Mouse (Mus musculus) CH12.LX (cell line): Measurements from ENCODE around the gene Prdx2. TPM values are rescaled to one million over a fixed set of nuclear protein-coding genes. Genes with fewer than 3 reads are reported as not detected.

Experiments used
- DNase-seq: peaks from one replicate; pipeline ENCODE4 v3.0.0-alpha.2; 2013; ENCODE audit errors: extremely low read depth
- H3K27ac ChIP-seq: 2 replicates; pipeline ENCODE4 v1.5.1; 2012; ENCODE audit warnings: low read depth, mild to moderate bottlenecking, control low read depth, moderate library complexity; ENCODE audit not compliant: insufficient read depth
- H3K27me3 ChIP-seq: replicated peaks from 2 replicates; pipeline ENCODE3; 2012; ENCODE audit warnings: inconsistent platforms
- H3K36me3 ChIP-seq, 2 experiments: replicated peaks in 1 of 2; 2 replicates each; pipeline versions ENCODE3 to v1.6.1; 2012; ENCODE audit warnings: inconsistent platforms in 1 of 2, low read length in 1 of 2, mild to moderate bottlenecking in 1 of 2, mixed read lengths in 1 of 2, moderate library complexity in 1 of 2; ENCODE audit not compliant: control insufficient read depth in 1 of 2, insufficient read depth in 1 of 2
- H3K4me1 ChIP-seq, 2 experiments: 2 replicates each; pipeline ENCODE4 v1.6.1; 2012; ENCODE audit warnings: inconsistent platforms in 1 of 2, moderate library complexity in 1 of 2; ENCODE audit not compliant: insufficient read depth in 2 of 2, control insufficient read depth in 1 of 2
- H3K4me2 ChIP-seq: 2 replicates; pipeline ENCODE4 v1.6.1; 2012; ENCODE audit warnings: low read depth, mild to moderate bottlenecking, control low read depth; ENCODE audit not compliant: poor library complexity, insufficient read depth, severe bottlenecking
- H3K4me3 ChIP-seq, 3 experiments: fragments of 150-350 bp in 1 of 3; sonication (generic) in 1 of 3; replicated peaks in 1 of 3; 2 replicates each; pipeline versions ENCODE3 to v1.5.1; 2011 to 2012; ENCODE audit warnings: low read depth in 2 of 3, low read length in 2 of 3, mild to moderate bottlenecking in 2 of 3, moderate library complexity in 2 of 3, control low read depth in 1 of 3, improper control_type of control experiment in 1 of 3, inconsistent platforms in 1 of 3, mixed read lengths in 1 of 3; ENCODE audit not compliant: poor library complexity in 1 of 3
- H3K79me2 ChIP-seq: replicated peaks from 2 replicates; pipeline ENCODE4 v1.6.1; 2012; ENCODE audit warnings: mild to moderate bottlenecking, moderate library complexity; ENCODE audit not compliant: control insufficient read depth, poor library complexity, insufficient read depth, severe bottlenecking; ENCODE audit errors: extremely low read depth
- H3K9ac ChIP-seq: 2 replicates; pipeline ENCODE4 v1.6.1; 2012; ENCODE audit warnings: low read depth, mild to moderate bottlenecking, control low read depth, moderate library complexity; ENCODE audit not compliant: insufficient read depth
- H3K9me3 ChIP-seq: replicated peaks from 2 replicates; pipeline ENCODE3; 2012; ENCODE audit warnings: low read length, inconsistent platforms, mixed read lengths
- BHLHE40 ChIP-seq: IDR thresholded peaks from 2 replicates; pipeline ENCODE4 v1.6.1; 2011; ENCODE audit warnings: mild to moderate bottlenecking, low read depth, low read length, improper control_type of control experiment
- CHD1 ChIP-seq: IDR thresholded peaks from 2 replicates; pipeline ENCODE4 v1.6.1; 2012; ENCODE audit warnings: low read depth, low read length, improper control_type of control experiment, inconsistent platforms
- CHD2 ChIP-seq: IDR thresholded peaks from 2 replicates; pipeline ENCODE4 v1.6.1; 2011; ENCODE audit warnings: low read length, improper control_type of control experiment
- E2F4 ChIP-seq: IDR thresholded peaks from 2 replicates; pipeline ENCODE4 v1.6.1; 2011; ENCODE audit warnings: low read depth, low read length, improper control_type of control experiment; ENCODE audit not compliant: insufficient replicate concordance
- ELF1 ChIP-seq: IDR thresholded peaks from 2 replicates; pipeline ENCODE4 v1.6.1; 2014; ENCODE audit warnings: low read depth, mild to moderate bottlenecking, inconsistent platforms, low read length, improper control_type of control experiment
- EP300 ChIP-seq: IDR thresholded peaks from 2 replicates; pipeline ENCODE4 v1.6.1; 2011; ENCODE audit warnings: low read length, improper control_type of control experiment
- ETS1 ChIP-seq: conservative IDR thresholded peaks from 2 replicates; pipeline ENCODE4 v1.6.1; 2012; ENCODE audit warnings: low read depth, mild to moderate bottlenecking, inconsistent platforms, low read length, improper control_type of control experiment, moderate library complexity
- HCFC1 ChIP-seq: IDR thresholded peaks from 2 replicates; pipeline ENCODE4 v1.6.1; 2012; ENCODE audit warnings: low read depth, mild to moderate bottlenecking, inconsistent platforms, low read length, improper control_type of control experiment
- IRF4 ChIP-seq: IDR thresholded peaks from 2 replicates; pipeline ENCODE4 v1.6.1; 2014; ENCODE audit warnings: low read depth, mild to moderate bottlenecking, inconsistent platforms, low read length, improper control_type of control experiment
- JUND ChIP-seq: conservative IDR thresholded peaks from 2 replicates; pipeline ENCODE4 v1.6.1; 2011; ENCODE audit warnings: low read depth, low read length, improper control_type of control experiment
- KAT2A ChIP-seq: IDR thresholded peaks from 2 replicates; pipeline ENCODE4 v1.6.1; 2012; ENCODE audit warnings: low read length, improper control_type of control experiment, inconsistent platforms; ENCODE audit not compliant: insufficient replicate concordance
- MAFK ChIP-seq: IDR thresholded peaks from 2 replicates; pipeline ENCODE4 v1.6.1; 2011; ENCODE audit warnings: low read length, improper control_type of control experiment; ENCODE audit not compliant: insufficient replicate concordance
- MAX ChIP-seq: IDR thresholded peaks from 2 replicates; pipeline ENCODE4 v1.6.1; 2011; ENCODE audit warnings: low read length, improper control_type of control experiment
- MAZ ChIP-seq: IDR thresholded peaks from 2 replicates; pipeline ENCODE4 v1.6.1; 2012; ENCODE audit warnings: low read depth, mild to moderate bottlenecking, inconsistent platforms, low read length, improper control_type of control experiment, moderate library complexity
- MEF2A ChIP-seq: IDR thresholded peaks from 2 replicates; pipeline ENCODE4 v1.6.1; 2014; ENCODE audit warnings: low read depth, mild to moderate bottlenecking, inconsistent platforms, low read length, improper control_type of control experiment, borderline replicate concordance
- MXI1 ChIP-seq: IDR thresholded peaks from 2 replicates; pipeline ENCODE4 v1.6.1; 2011; ENCODE audit warnings: mild to moderate bottlenecking, low read depth, low read length, improper control_type of control experiment
- MYC ChIP-seq: IDR thresholded peaks from 2 replicates; pipeline ENCODE4 v1.6.1; 2011; ENCODE audit warnings: low read depth, mild to moderate bottlenecking, improper control_type of control experiment, low read length
- NELFE ChIP-seq: IDR thresholded peaks from 2 replicates; pipeline ENCODE4 v1.6.1; 2011; ENCODE audit warnings: low read depth, low read length, improper control_type of control experiment
- NRF1 ChIP-seq: IDR thresholded peaks from 2 replicates; pipeline ENCODE4 v1.6.1; 2014; ENCODE audit warnings: low read depth, mild to moderate bottlenecking, inconsistent platforms, low read length, improper control_type of control experiment, moderate library complexity
- POLR2A ChIP-seq: IDR thresholded peaks from 2 replicates; pipeline ENCODE4 v1.6.1; 2011; ENCODE audit warnings: low read depth, mild to moderate bottlenecking, improper control_type of control experiment, low read length
- POLR2AphosphoS2 ChIP-seq: IDR thresholded peaks from 2 replicates; pipeline ENCODE4 v1.6.1; 2011; ENCODE audit warnings: low read depth, low read length, improper control_type of control experiment
- RCOR1 ChIP-seq: conservative IDR thresholded peaks from 2 replicates; pipeline ENCODE4 v1.6.1; 2012; ENCODE audit warnings: low read depth, mild to moderate bottlenecking, inconsistent platforms, low read length, improper control_type of control experiment
- SIN3A ChIP-seq: IDR thresholded peaks from 2 replicates; pipeline ENCODE4 v1.6.1; 2012; ENCODE audit warnings: low read length, improper control_type of control experiment, inconsistent platforms
- SMC3 ChIP-seq: IDR thresholded peaks from 2 replicates; pipeline ENCODE4 v1.6.1; 2011; ENCODE audit warnings: low read depth, low read length, improper control_type of control experiment
- TBP ChIP-seq: conservative IDR thresholded peaks from 2 replicates; pipeline ENCODE4 v1.6.1; 2011; ENCODE audit warnings: low read depth, low read length, improper control_type of control experiment
- TCF12 ChIP-seq: IDR thresholded peaks from 2 replicates; pipeline ENCODE4 v1.6.1; 2014; ENCODE audit warnings: low read depth, mild to moderate bottlenecking, inconsistent platforms, low read length, improper control_type of control experiment
- UBTF ChIP-seq: IDR thresholded peaks from 2 replicates; pipeline ENCODE4 v1.6.1; 2012; ENCODE audit warnings: low read depth, mild to moderate bottlenecking, inconsistent platforms, low read length, improper control_type of control experiment, moderate library complexity
- USF1 ChIP-seq: IDR thresholded peaks from 2 replicates; pipeline ENCODE4 v1.6.1; 2014; ENCODE audit warnings: low read depth, mild to moderate bottlenecking, inconsistent platforms, low read length, improper control_type of control experiment
- USF2 ChIP-seq: conservative IDR thresholded peaks from 2 replicates; pipeline ENCODE4 v1.6.1; 2011; ENCODE audit warnings: low read depth, low read length, improper control_type of control experiment
- ZC3H11A ChIP-seq: IDR thresholded peaks from 2 replicates; pipeline ENCODE4 v1.6.1; 2012; ENCODE audit warnings: low read depth, mild to moderate bottlenecking, inconsistent platforms, low read length, improper control_type of control experiment
- ZMIZ1 ChIP-seq: IDR thresholded peaks from 2 replicates; pipeline ENCODE4 v1.6.1; 2012; ENCODE audit warnings: low read depth, mild to moderate bottlenecking, inconsistent platforms, low read length, improper control_type of control experiment
- dilution Hi-C: fragments of 300-500 bp; cut with MboI; formaldehyde crosslinking; loops from 2 replicates; pipeline ENCODE4 v1.14.3; 2020; ENCODE audit warnings: low sequenced_read_pairs; ENCODE audit not compliant: extremely low pct_unique_long_range_greater_than_20kb, extremely low pct_ligation_motif_present
- in situ Hi-C: fragments of 300-500 bp; cut with MboI; formaldehyde crosslinking; loops from 3 replicates; pipeline ENCODE4 v1.14.3; 2019; ENCODE audit warnings: low sequenced_read_pairs, low pct_ligation_motif_present, low pct_unique_long_range_greater_than_20kb, mixed read lengths
- polyA plus RNA-seq: library from polyadenylated mRNA; unstranded; fragments of >175 nt; gene quantifications from 2 replicates; pipeline ENCODE4 v1.2.1, GENCODE M21; 2012; ENCODE audit warnings: low read depth; ENCODE audit not compliant: insufficient read length
- total RNA-seq, 2 experiments: library from RNA; depleted of rRNA; stranded (reverse); fragments of 300-350 nt in 1 of 2; fragments of >200 nt in 1 of 2; gene quantifications; 2 replicates each; pipeline ENCODE4 v1.2.3; 2012 to 2014

The Prdx2 gene
- total and polyA plus RNA-seq, 3 experiments = 158 to 232 (median 218) TPM

DNA sequence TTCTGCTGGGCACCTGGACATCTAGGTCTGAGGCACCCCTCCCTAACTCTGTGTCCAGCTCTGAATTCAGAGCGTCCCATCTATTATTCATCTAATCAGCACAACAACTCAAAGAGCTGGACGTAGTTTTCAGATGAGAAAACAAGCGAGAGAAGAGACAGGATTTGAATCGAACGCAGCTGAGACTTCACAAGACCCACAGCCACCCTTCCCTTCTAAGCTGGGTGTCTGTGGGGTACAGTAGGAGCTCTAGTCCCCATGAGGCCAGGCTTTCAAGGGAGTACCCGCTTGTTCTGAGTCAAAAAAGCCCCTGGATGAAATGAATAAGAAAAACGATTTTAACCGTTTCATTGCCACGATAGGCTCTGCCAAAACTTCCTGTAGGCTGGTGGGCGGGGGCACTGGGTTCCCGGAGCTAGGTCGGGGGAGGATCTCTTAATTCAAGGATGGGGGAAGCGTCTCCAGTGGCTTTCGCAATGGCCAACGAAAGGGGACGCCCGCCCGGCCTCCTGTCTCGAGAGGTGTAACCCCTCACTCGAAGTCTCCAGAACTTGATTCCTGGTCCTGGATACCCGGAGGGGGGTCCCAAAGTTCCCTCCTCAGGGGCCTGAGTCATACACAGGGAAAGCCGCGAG lies 15.8 kb downstream of the Prdx2 start (continued):
- TF ChIP-seq POLR2AphosphoS2 (no peak; the same call in 1 of the 2 replicates), KAT2A (no peak), MEF2A (no peak), SMC3 (no peak), USF2 (no peak), MAZ (peak; percentile 1; the same call in 1 of the 2 replicates), TBP (peak; percentile 71; the same call in 1 of the 2 replicates), USF1 (no peak), UBTF (no peak), JUND (no peak), ZMIZ1 (no peak; the same call in 1 of the 2 replicates), MAX (no peak)

DNA sequence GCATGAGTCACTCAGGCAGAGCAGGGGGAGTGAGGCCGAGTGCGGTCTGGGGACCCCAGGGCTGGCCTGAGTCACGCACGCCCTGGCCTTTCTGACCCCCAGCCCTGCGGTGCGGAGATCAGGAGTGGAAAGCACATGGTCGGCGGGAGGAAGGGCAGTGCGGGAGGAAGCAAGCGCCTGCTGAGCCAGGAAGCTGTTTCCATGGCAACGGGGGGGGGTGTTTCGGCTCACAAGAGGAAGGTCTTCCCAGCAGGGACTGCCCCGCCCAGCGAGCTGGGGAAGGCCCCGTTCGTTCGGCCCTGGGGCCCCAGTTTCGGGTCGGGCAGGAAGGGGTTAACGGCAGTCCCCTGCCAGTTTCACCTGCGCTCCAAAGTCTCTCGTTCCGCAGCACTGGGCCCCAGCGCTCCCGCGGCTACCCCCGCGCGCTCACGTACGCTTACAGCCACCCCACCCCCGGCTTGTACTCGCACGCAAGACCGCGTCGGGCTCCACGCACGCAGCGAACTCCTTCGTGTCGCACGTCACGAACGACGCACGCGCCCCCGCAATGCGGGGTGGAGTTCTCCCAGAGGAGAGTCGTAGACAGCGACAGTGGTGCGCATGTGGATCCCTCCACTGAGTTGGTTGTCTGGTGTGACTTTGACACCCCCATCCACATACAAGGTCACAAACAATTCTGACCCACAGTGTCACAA lies 16.4 kb downstream of the Prdx2 start:
- Histone ChIP-seq H3K4me1 (peaks cover 47 to 66% of the 10 kb centered on the region in 2 experiments), H3K9ac (peak overlapping the region; percentile 89), H3K9me3 (no peaks in the 10 kb centered on the region), H3K27ac (peak overlapping the region; percentile 94), H3K27me3 (no peaks in the 10 kb centered on the region), H3K4me3 (peak overlapping the region; percentile 44 to 64 (median 56)), H3K36me3 (no peaks in the 10 kb centered on the region), H3K79me2 (no peaks in the 10 kb centered on the region), H3K4me2 (peak overlapping the region; percentile 90)
- peak; percentile 87 for TF ChIP-seq MEF2A
- peak; percentile 52 for TF ChIP-seq POLR2A
- TF ChIP-seq JUND = no peak
- peak; percentile 96 for TF ChIP-seq SIN3A
- TF ChIP-seq MXI1 = peak; percentile 99
- peak; percentile 63 for TF ChIP-seq HCFC1
- no peak for TF ChIP-seq ZC3H11A
- TF ChIP-seq IRF4 = peak; percentile 98
- peak; percentile 68 for TF ChIP-seq NRF1
- TF ChIP-seq ELF1 = peak; percentile 79
- TF ChIP-seq MAX = peak; percentile 98
- TF ChIP-seq E2F4 = no peak
- peak; percentile 96 for TF ChIP-seq MYC
- peak; percentile 99 for TF ChIP-seq MAZ
- TF ChIP-seq SMC3 = no peak
- TF ChIP-seq EP300 = peak; percentile 77
- no peak; the same call in 1 of the 2 replicates for TF ChIP-seq CHD1
- TF ChIP-seq TBP = peak; percentile 54
- peak; percentile 43 for TF ChIP-seq NELFE
- peak; percentile 59; the same call in 1 of the 2 replicates for TF ChIP-seq ZMIZ1
- peak; percentile 97 for TF ChIP-seq TCF12
- TF ChIP-seq MAFK = no peak
- peak; percentile 72; the same call in 1 of the 2 replicates for TF ChIP-seq RCOR1
- peak; percentile 78 for TF ChIP-seq CHD2
- TF ChIP-seq UBTF = peak; percentile 55; the same call in 1 of the 2 replicates
- TF ChIP-seq BHLHE40 = peak; percentile 80
- peak; percentile 90 for TF ChIP-seq ETS1
- TF ChIP-seq POLR2AphosphoS2 = no peak; the same call in 1 of the 2 replicates
- DNase-seq = peak; percentile 99
- dilution Hi-C loops = no loop called here
- in situ Hi-C loops = no loop called here
